Mouse (Mus musculus): ENCODE results near the gene Isca1.

- TF ChIP-seq CTCF (IDR thresholded peaks at IDR 0.05; ENCODE audit: borderline replicate concordance, insufficient read depth, low read depth, low read length) (no peak), POLR2A (IDR thresholded peaks at IDR 0.05; ENCODE audit: borderline replicate concordance, insufficient read depth, low read length) (no peak)
Measured at GRCm38 (mm10) chr13:59710230-59710629, 59.4 kb downstream of the Isca1 start, which contains the start of gene Spata31d1a.

Data from cerebellum, adult 2 months (tissue).